Mouse (Mus musculus): ENCODE measurements at regions not wholly inside any gene's neighbourhood (a gene's known extent, or its start where the extent isn't known, plus 50 kb on each side); places are given as distances from the start of the nearest gene placed in this dataset.

- peak; percentile 62 for TF ChIP-seq ZNF384 (IDR thresholded peaks at IDR 0.05; ENCODE audit: low read depth, low read length)
- TF ChIP-seq NRF1 (IDR thresholded peaks at IDR 0.05; ENCODE audit: low read depth, low read length): no peak
- peak; percentile 63 for TF ChIP-seq EP300 (IDR thresholded peaks at IDR 0.05; ENCODE audit: low read length)
- in situ Hi-C loops (cut with MboI; ENCODE audit: low pct_ligation_motif_present, low pct_unique_long_range_greater_than_20kb, low sequenced_read_pairs) (no loop called here), dilution Hi-C loops (cut with MboI; ENCODE audit: extremely low pct_ligation_motif_present, extremely low pct_unique_long_range_greater_than_20kb, low sequenced_read_pairs) (no loop called here)
- no peak overlapping the region for H3K4me3 ChIP-seq (replicated peaks in 1 of 3; ENCODE audit: low read depth in 2 of 3, low read length in 2 of 3, poor library complexity in 1 of 3)
- peaks cover 0 to 9% of the 10 kb centered on the region in 2 experiments; a peak in 2 of 4 replicates for H3K4me1 ChIP-seq (ENCODE audit: control insufficient read depth in 1 of 2, insufficient read depth in 2 of 2)
- peak overlapping the region; percentile 75; the same call in 1 of the 2 replicates for H3K4me2 ChIP-seq (ENCODE audit: insufficient read depth, low read depth, poor library complexity, severe bottlenecking)
- H3K36me3 ChIP-seq (replicated peaks in 1 of 2; ENCODE audit: control insufficient read depth in 1 of 2, insufficient read depth in 1 of 2, low read length in 1 of 2): no peaks in the 10 kb centered on the region
- H3K79me2 ChIP-seq (replicated peaks; ENCODE audit: control insufficient read depth, extremely low read depth, insufficient read depth, poor library complexity, severe bottlenecking): no peaks in the 10 kb centered on the region
- no peak overlapping the region; the same call in 1 of the 2 replicates for H3K9ac ChIP-seq (ENCODE audit: insufficient read depth, low read depth)
- no peaks in the 10 kb centered on the region for H3K27me3 ChIP-seq (replicated peaks)
- DNase-seq (ENCODE audit: extremely low read depth): no peak
- no peaks in the 10 kb centered on the region for H3K9me3 ChIP-seq (replicated peaks; ENCODE audit: low read length)
- no peak overlapping the region for H3K27ac ChIP-seq (ENCODE audit: insufficient read depth, low read depth)
These were observed 316.9 kb upstream of the Adgrb3 start for GRCm38 (mm10) chr1:26146437-26146836.

Measured in CH12.LX (cell line).